Mouse (Mus musculus): ENCODE measurements at regions not wholly inside any gene's neighbourhood (a gene's known extent, or its start where the extent isn't known, plus 50 kb on each side); places are given as distances from the start of the nearest gene placed in this dataset.

- Histone ChIP-seq H3K9ac (ENCODE audit: low read depth, low read length) (no peak overlapping the region), H3K4me1 (ENCODE audit: control insufficient read depth, insufficient read depth, low read length) (no peaks in the 10 kb centered on the region), H3K4me3 (ENCODE audit: low read length) (no peak overlapping the region), H3K27ac (ENCODE audit: low read length) (no peak overlapping the region), H3K4me2 (ENCODE audit: low read depth, low read length) (no peak overlapping the region), H3K9me3 (ENCODE audit: control insufficient read depth, low read length) (no peaks in the 10 kb centered on the region), H3K27me3 (replicated peaks; ENCODE audit: control insufficient read depth, insufficient read depth, low read length) (no peaks in the 10 kb centered on the region), H3K36me3 (ENCODE audit: control insufficient read depth, insufficient read depth, low read length) (no peaks in the 10 kb centered on the region)
- 84% methylated on average over 5 of the region's 5 CpGs for WGBS
- no peak for ATAC-seq
Observed at GRCm38 (mm10) chr2:50643219-50643618, 346.6 kb upstream of the Mmadhc start.

- no peaks in the 10 kb centered on the region for H3K36me3 ChIP-seq (ENCODE audit: control insufficient read depth, insufficient read depth, low read length)
- no peak overlapping the region for H3K4me2 ChIP-seq (ENCODE audit: low read depth, low read length)
- WGBS, result 66% methylated on average over 2 of the region's 2 CpGs
- H3K9me3 ChIP-seq (ENCODE audit: control insufficient read depth, low read length), result no peaks in the 10 kb centered on the region
- H3K27me3 ChIP-seq (replicated peaks; ENCODE audit: control insufficient read depth, insufficient read depth, low read length), result no peaks in the 10 kb centered on the region
- no peaks in the 10 kb centered on the region for H3K4me1 ChIP-seq (ENCODE audit: control insufficient read depth, insufficient read depth, low read length)
- no peak overlapping the region for H3K4me3 ChIP-seq (ENCODE audit: low read length)
- no peak overlapping the region for H3K9ac ChIP-seq (ENCODE audit: low read depth, low read length)
- H3K27ac ChIP-seq (ENCODE audit: low read length), result no peak overlapping the region
- no peak for ATAC-seq
Observed at GRCm38 (mm10) chr2:50642198-50642597, 345.6 kb upstream of the Mmadhc start.

GRCm38 (mm10) chr2:50635896-50636295, 339.3 kb upstream of the Mmadhc start:
- Histone ChIP-seq H3K4me1 (ENCODE audit: control insufficient read depth, insufficient read depth, low read length) (no peaks in the 10 kb centered on the region), H3K9ac (ENCODE audit: low read depth, low read length) (no peak overlapping the region), H3K4me3 (ENCODE audit: low read length) (no peak overlapping the region), H3K27ac (ENCODE audit: low read length) (no peak overlapping the region), H3K9me3 (ENCODE audit: control insufficient read depth, low read length) (no peaks in the 10 kb centered on the region), H3K27me3 (replicated peaks; ENCODE audit: control insufficient read depth, insufficient read depth, low read length) (no peaks in the 10 kb centered on the region), H3K36me3 (ENCODE audit: control insufficient read depth, insufficient read depth, low read length) (no peaks in the 10 kb centered on the region), H3K4me2 (ENCODE audit: low read depth, low read length) (no peak overlapping the region)
- ATAC-seq, result no peak
- WGBS, result 78% methylated on average over 2 of the region's 2 CpGs

GRCm38 (mm10) chr2:50631786-50632185, 335.2 kb upstream of the Mmadhc start:
- H3K4me3 ChIP-seq (ENCODE audit: low read length), result no peak overlapping the region
- H3K27ac ChIP-seq (ENCODE audit: low read length), result no peak overlapping the region
- H3K9ac ChIP-seq (ENCODE audit: low read depth, low read length), result no peak overlapping the region
- H3K4me2 ChIP-seq (ENCODE audit: low read depth, low read length), result no peak overlapping the region
- ATAC-seq, result no peak
- H3K9me3 ChIP-seq (ENCODE audit: control insufficient read depth, low read length), result no peaks in the 10 kb centered on the region
- H3K36me3 ChIP-seq (ENCODE audit: control insufficient read depth, insufficient read depth, low read length), result no peaks in the 10 kb centered on the region
- no peaks in the 10 kb centered on the region for H3K27me3 ChIP-seq (replicated peaks; ENCODE audit: control insufficient read depth, insufficient read depth, low read length)
- H3K4me1 ChIP-seq (ENCODE audit: control insufficient read depth, insufficient read depth, low read length), result no peaks in the 10 kb centered on the region

- no peak overlapping the region for H3K4me3 ChIP-seq (ENCODE audit: low read length)
- H3K9ac ChIP-seq (ENCODE audit: low read depth, low read length), result no peak overlapping the region
- no peaks in the 10 kb centered on the region for H3K4me1 ChIP-seq (ENCODE audit: control insufficient read depth, insufficient read depth, low read length)
- H3K27me3 ChIP-seq (replicated peaks; ENCODE audit: control insufficient read depth, insufficient read depth, low read length), result no peaks in the 10 kb centered on the region
- H3K36me3 ChIP-seq (ENCODE audit: control insufficient read depth, insufficient read depth, low read length), result no peaks in the 10 kb centered on the region
- no peak overlapping the region for H3K27ac ChIP-seq (ENCODE audit: low read length)
- no peak overlapping the region for H3K4me2 ChIP-seq (ENCODE audit: low read depth, low read length)
- 48% methylated on average over 2 of the region's 2 CpGs for WGBS
- no peak for ATAC-seq
- H3K9me3 ChIP-seq (ENCODE audit: control insufficient read depth, low read length), result no peaks in the 10 kb centered on the region
Observed at GRCm38 (mm10) chr2:50627501-50627900, 330.9 kb upstream of the Mmadhc start.

- ATAC-seq, result no peak
- 54% methylated on average over 5 of the region's 5 CpGs for WGBS
- no peak overlapping the region for H3K9ac ChIP-seq (ENCODE audit: low read depth, low read length)
- no peak overlapping the region for H3K4me2 ChIP-seq (ENCODE audit: low read depth, low read length)
- H3K9me3 ChIP-seq (ENCODE audit: control insufficient read depth, low read length), result no peaks in the 10 kb centered on the region
- H3K27ac ChIP-seq (ENCODE audit: low read length), result no peak overlapping the region
- H3K4me3 ChIP-seq (ENCODE audit: low read length), result no peak overlapping the region
- H3K36me3 ChIP-seq (ENCODE audit: control insufficient read depth, insufficient read depth, low read length), result no peaks in the 10 kb centered on the region
- no peaks in the 10 kb centered on the region for H3K27me3 ChIP-seq (replicated peaks; ENCODE audit: control insufficient read depth, insufficient read depth, low read length)
- no peaks in the 10 kb centered on the region for H3K4me1 ChIP-seq (ENCODE audit: control insufficient read depth, insufficient read depth, low read length)
Observed at GRCm38 (mm10) chr2:50625233-50625749, 328.7 kb upstream of the Mmadhc start.

- ATAC-seq, result no peak
- no peaks in the 10 kb centered on the region for H3K9me3 ChIP-seq (ENCODE audit: control insufficient read depth, low read length)
- H3K4me3 ChIP-seq (ENCODE audit: low read length), result no peak overlapping the region
- WGBS, result 22% methylated on average over 1 of the region's 1 CpGs
- no peaks in the 10 kb centered on the region for H3K36me3 ChIP-seq (ENCODE audit: control insufficient read depth, insufficient read depth, low read length)
- H3K4me2 ChIP-seq (ENCODE audit: low read depth, low read length), result no peak overlapping the region
- H3K27ac ChIP-seq (ENCODE audit: low read length), result no peak overlapping the region
- H3K9ac ChIP-seq (ENCODE audit: low read depth, low read length), result no peak overlapping the region
- no peaks in the 10 kb centered on the region for H3K27me3 ChIP-seq (replicated peaks; ENCODE audit: control insufficient read depth, insufficient read depth, low read length)
- no peaks in the 10 kb centered on the region for H3K4me1 ChIP-seq (ENCODE audit: control insufficient read depth, insufficient read depth, low read length)
Observed at GRCm38 (mm10) chr2:50609086-50609485, 312.5 kb upstream of the Mmadhc start.

GRCm38 (mm10) chr2:50589195-50589594, 292.6 kb upstream of the Mmadhc start:
- Histone ChIP-seq H3K4me3 (ENCODE audit: low read length) (no peak overlapping the region), H3K27me3 (replicated peaks; ENCODE audit: control insufficient read depth, insufficient read depth, low read length) (no peaks in the 10 kb centered on the region), H3K4me1 (ENCODE audit: control insufficient read depth, insufficient read depth, low read length) (no peaks in the 10 kb centered on the region), H3K36me3 (ENCODE audit: control insufficient read depth, insufficient read depth, low read length) (no peaks in the 10 kb centered on the region), H3K9ac (ENCODE audit: low read depth, low read length) (no peak overlapping the region), H3K9me3 (ENCODE audit: control insufficient read depth, low read length) (no peaks in the 10 kb centered on the region), H3K4me2 (ENCODE audit: low read depth, low read length) (no peak overlapping the region), H3K27ac (ENCODE audit: low read length) (no peak overlapping the region)
- no peak for ATAC-seq
- 58% methylated on average over 6 of the region's 6 CpGs for WGBS

- Histone ChIP-seq H3K27me3 (replicated peaks; ENCODE audit: control insufficient read depth, insufficient read depth, low read length) (no peaks in the 10 kb centered on the region), H3K9ac (ENCODE audit: low read depth, low read length) (no peak overlapping the region), H3K9me3 (ENCODE audit: control insufficient read depth, low read length) (no peaks in the 10 kb centered on the region), H3K36me3 (ENCODE audit: control insufficient read depth, insufficient read depth, low read length) (no peaks in the 10 kb centered on the region), H3K4me1 (ENCODE audit: control insufficient read depth, insufficient read depth, low read length) (no peaks in the 10 kb centered on the region), H3K27ac (ENCODE audit: low read length) (no peak overlapping the region), H3K4me3 (ENCODE audit: low read length) (no peak overlapping the region), H3K4me2 (ENCODE audit: low read depth, low read length) (no peak overlapping the region)
- ATAC-seq, result no peak
- 50% methylated on average over 6 of the region's 6 CpGs for WGBS
Observed at GRCm38 (mm10) chr2:50588652-50589051, 292.1 kb upstream of the Mmadhc start.

GRCm38 (mm10) chr2:50586321-50587050, 289.9 kb upstream of the Mmadhc start:
- Histone ChIP-seq H3K4me2 (ENCODE audit: low read depth, low read length) (no peak overlapping the region), H3K27me3 (replicated peaks; ENCODE audit: control insufficient read depth, insufficient read depth, low read length) (no peaks in the 10 kb centered on the region), H3K4me1 (ENCODE audit: control insufficient read depth, insufficient read depth, low read length) (no peaks in the 10 kb centered on the region), H3K27ac (ENCODE audit: low read length) (no peak overlapping the region), H3K9ac (ENCODE audit: low read depth, low read length) (no peak overlapping the region), H3K9me3 (ENCODE audit: control insufficient read depth, low read length) (no peaks in the 10 kb centered on the region), H3K4me3 (ENCODE audit: low read length) (no peak overlapping the region), H3K36me3 (ENCODE audit: control insufficient read depth, insufficient read depth, low read length) (no peaks in the 10 kb centered on the region)
- 73% methylated on average over 6 of the region's 6 CpGs for WGBS
- no peak for ATAC-seq
